Mouse (Mus musculus) layer of hippocampus, adult 6 months (tissue): ENCODE measurements around the gene Gadl1. TPM values are rescaled to one million over a fixed set of nuclear protein-coding genes. Genes with fewer than 3 reads are reported as not detected.

Experiments used
- long read RNA-seq, 2 experiments: library from polyadenylated mRNA; unstranded; transcript quantifications; one replicate each; pipeline ENCODE4 v2.0.0; 2019 to 2020
- polyA plus RNA-seq: library from polyadenylated mRNA; unstranded; fragments of <200 nt; fragmentation: Nextera tagmentation; gene quantifications from 2 replicates; pipeline ENCODE4 v1.2.3, GENCODE M21; 2021

Gadl1 gene
- polyA plus RNA-seq, result 0.48 and 0.67 TPM in 2 replicates
- long read RNA-seq, experiment 1, partial matches to known transcripts, result 0 of 2 reads
- long read RNA-seq, experiment 1, other reads (novel, unspliced or antisense), result 2 of 2 reads
- long read RNA-seq, experiment 2, partial matches to known transcripts, result 0 of 3 reads
- long read RNA-seq, experiment 2, other reads (novel, unspliced or antisense), result 3 of 3 reads

GRCm38 (mm10) chr9:115909155-115909554 is at the start of gene Gadl1:
Gene Gadl1 (plus strand): TSS chr9:115909455.

